Mouse (Mus musculus) thymus, postnatal 25 days (tissue): ENCODE results near the gene Timd2.
"Not testable (repeated sequence)": the region's sequence is repeated elsewhere in the genome, so short reads cannot be mapped to it uniquely, and the experiment has no call there.

Source experiments
- DNase-seq: peaks from one replicate; pipeline ENCODE4 v3.0.0; 2022

The Timd2 gene

DNA sequence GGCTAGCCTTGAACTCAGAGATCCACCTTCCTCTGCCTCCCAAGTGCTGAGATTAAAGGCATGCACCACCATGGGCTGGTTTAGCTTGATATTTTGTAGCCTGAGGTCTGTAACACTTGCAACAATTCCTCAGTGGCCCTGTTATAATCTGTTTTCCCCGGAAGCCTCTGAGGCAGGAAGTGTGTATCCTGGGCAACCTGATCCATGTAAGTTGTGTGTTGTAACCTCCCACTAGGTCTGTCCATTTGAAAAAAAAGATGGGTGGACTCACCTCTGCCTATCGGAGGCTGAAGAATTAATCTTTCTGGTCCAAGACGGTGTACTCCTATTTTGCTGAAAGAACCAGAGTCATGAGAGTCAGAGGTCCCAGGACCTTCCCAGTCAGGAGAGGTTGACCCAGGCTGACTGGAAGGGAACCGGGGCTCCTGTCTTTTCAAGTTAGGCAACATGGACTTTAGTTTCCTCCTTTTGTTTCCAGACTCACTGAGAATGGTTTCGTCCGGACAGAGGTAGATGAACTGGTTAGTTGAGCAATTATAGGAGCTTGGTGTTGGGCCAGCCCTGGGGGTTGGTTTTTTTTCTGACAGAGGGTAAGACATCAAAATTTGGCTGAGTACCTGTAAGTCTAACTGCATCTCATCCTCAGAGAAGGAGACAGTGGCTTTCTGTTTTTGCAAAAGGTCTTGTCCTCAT is at the start of gene Timd2:
TSS of gene Timd2 (minus strand) at position 398 of the 693 bp plus-strand sequence.
- no peak for DNase-seq

DNA sequence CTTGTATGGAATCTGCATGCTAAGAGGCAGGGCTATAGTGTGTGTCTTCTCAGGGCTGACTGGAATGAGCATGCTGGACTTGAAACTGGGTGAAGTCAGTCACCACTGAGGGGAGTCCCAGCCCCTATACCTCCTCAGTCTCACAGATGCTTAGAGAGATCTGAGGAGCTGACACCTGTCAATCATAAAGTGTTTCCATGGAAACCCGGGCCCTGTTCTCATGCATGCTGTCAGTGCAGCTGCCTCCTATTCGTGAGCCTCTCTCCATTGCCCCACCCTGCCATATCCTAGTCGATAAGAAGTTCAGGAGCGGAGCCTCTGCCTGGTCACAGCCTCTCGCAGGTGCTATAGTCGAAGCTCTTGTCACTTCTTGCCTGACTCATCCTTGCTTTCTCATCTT is 48.9 kb upstream of the Timd2 start:
- not testable (repeated sequence) for DNase-seq

DNA sequence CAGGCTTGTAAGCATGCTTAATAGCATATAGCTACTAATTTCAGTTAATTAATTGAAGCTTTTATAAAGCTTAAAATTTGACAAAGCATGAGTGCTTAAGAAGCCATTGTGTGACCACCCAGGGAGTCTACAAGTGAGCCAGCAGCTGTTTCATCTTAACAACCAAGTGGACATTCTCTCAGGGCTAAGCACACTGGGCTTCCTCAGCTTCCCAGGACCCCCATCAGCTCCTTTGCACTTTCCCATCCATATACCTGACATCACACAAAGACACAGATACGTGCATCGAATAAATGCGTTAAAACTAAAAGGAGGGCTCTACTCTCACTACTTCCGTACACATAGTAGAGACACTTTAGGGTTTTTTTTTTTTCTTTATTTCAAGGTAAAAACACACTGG is 47.8 kb upstream of the Timd2 start:
- DNase-seq: no peak

DNA sequence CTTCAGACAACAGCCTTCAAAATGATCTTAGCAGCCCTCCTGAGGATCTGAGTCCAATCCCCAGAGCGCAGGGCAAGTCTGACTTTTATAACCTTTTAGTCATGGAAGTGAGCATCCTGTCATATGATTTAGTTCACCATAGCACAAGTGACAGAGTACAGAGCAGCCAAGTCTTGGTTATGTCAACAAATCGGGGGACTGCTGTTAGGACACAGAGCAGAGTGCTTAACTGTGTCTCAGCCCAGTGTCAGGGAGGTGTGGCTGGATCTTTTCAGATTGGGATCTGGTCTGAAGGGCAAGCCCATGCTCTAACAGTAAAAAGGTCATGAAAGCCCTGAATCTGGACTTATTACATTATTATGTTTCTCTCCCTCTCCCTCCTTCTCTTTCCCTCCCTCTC is 46.8 kb upstream of the Timd2 start:
- DNase-seq: no peak

DNA sequence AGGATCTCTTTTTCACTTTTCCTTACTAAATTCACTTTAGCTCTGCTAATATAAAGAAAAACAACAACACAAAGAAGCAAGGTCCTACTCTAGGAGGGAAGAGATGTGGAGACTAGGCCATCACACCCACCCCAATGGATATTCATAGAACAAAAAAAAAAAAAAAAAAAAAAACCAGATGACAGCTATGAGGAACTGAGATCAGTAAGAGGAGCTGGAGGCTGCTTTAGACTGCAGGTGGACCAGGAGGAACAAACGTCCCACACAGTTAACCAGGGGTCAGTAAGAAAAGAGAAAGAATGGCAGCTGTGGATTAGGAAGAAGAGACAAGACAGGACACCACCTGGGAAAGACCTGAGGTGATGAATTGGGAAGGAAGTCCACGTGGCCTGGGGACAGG is 41.1 kb upstream of the Timd2 start:
- no peak for DNase-seq

DNA sequence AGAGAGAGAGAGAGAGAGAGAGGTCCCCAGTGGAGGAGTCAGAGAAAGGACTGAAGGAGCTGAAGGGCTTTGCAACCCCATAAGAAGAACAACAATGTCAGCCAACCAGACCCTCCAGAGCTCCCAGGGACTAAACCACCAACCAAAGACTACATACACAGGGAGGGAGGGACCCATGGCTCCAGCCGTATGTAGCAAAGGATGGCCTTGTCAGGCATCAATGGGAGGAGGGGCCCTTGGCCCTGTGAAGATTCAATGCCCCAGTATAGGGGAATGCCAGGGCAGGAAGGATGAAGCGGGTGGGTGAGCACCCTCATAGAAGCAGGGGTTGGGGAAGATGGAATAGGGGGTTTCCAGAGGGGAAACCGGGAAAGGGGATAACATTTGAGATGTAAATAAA is 34.9 kb upstream of the Timd2 start:
- no peak for DNase-seq

DNA sequence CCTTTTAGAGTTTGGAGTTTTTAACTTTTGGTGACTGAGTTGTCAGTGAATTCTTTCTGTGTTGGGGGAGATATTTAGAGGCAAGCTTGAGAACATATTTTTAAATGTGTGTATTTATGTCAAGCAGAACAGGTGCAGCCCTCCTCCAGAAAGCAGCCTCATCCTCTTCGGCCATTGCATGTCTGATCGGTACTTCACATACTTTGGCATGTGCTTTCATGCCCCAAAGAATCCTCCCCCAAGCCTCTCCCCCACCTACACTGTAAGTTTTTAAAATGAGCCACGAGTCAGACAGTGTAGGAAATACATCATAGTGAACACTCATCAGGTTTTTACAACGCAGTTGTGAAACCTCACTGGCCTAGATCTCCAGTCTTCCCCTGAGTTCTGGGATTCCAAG is 34.0 kb upstream of the Timd2 start:
- no peak for DNase-seq

DNA sequence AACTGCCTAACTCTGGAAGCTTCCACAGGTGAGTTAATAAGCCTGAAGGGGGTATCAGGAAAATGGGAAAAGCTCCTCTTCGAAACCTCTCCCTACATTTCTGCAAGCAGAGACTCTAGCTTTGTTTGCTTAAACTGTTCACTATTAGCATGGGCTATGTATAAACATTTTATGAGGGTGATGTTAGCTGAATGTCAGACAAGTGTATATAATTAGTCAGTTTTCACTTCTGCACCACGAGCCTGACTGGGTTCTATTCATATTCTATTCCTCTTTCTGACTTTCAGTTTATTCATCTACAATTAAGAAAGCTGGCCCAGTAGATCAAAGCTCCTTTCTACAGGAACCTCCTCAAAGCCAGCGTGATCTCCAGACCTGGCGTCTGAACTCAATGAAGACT is 32.6 kb upstream of the Timd2 start:
- no peak for DNase-seq

DNA sequence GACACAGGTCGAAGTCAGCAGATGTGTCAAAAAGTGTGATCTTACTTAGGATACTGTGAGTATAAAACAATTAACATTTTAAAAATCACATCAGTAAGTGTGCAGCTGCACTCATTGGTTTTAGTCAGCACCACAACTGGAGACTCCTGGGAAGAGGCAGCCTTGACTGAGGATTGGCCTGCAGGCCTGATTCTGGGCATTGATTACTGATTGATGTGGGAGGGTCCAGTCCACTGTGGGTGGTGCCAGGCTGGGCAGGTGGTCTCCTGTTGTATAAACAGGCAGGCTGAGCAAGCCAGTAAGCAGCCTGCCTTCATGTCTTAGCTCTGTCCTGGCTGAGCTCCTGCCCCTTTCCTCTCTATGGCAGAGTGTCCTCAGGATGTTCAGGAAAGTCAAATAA is 28.2 kb upstream of the Timd2 start, which contains the start of gene Havcr1:
TSS of gene Havcr1 (plus strand) at position 5 of the 400 bp plus-strand sequence.
- DNase-seq: not testable (repeated sequence)

DNA sequence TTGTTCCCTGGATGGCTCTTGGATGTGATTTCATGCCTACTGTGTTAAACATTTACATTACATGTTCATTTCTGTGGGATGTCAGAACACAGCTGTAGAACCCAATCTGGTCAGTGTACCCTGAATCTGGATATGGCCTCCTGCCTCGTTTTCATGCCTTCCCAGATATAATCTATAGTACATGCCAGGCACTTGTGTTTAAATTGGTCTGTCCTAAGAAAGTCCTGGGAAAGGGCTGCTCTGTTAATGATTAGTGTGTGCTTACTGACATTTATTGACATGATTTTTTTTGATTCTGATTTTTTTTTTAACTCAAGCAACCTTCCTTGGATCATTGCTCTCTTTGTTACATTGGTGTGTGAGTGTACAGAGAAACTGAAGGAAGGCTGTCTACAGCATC is 27.8 kb upstream of the Timd2 start:
- no peak for DNase-seq

DNA sequence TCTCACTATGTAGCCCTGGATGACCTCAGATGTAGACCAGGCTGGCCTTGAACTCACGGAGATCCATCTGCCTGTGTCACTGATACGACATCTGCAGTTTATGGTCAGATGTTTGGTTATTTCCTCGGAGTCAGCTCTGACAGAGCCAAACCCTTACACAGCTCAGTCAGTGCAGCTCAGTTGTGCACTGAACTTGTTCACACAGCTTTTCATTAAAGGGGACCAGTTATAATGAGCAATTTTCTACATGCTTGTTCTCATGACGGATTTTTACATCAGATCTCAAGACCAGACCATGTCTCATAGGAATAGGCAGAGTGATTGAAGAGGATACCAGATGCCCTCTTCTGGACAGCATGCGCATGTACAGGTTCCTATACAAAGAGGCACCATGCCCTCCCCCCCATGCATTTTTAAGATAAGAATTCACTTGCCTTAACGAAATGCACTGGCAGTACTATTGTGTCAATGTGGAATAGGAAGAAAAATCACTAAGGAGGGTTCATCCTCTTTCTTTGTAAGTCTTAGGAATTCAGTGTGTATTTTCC is 26.5 kb upstream of the Timd2 start:
- DNase-seq: peak; percentile 6

DNA sequence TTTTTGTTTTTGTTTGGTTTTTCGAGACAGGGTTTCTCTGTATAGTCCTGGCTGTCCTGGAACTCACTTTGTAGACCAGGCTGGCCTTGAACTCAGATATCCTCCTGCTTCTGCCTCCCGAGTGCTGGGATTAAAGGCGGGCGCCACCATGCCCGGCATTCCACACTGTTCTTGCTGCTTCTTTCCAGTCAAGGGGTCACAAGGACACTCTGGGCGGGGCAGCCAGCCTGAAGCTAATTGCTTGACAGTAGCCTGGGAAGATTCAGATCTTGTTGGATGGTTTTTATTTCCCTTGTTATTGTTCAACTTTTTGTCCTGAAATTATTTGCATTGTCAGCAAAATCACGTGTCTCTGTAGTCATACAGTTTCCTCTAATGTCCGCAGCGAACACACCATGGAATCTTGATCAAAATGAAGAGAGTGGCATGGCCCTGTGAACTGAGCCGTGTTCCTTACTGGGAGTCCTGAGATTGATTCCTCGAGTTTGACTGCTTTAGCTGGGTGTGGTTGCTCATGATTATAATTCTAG is 24.7 kb upstream of the Timd2 start:
- DNase-seq: no peak

DNA sequence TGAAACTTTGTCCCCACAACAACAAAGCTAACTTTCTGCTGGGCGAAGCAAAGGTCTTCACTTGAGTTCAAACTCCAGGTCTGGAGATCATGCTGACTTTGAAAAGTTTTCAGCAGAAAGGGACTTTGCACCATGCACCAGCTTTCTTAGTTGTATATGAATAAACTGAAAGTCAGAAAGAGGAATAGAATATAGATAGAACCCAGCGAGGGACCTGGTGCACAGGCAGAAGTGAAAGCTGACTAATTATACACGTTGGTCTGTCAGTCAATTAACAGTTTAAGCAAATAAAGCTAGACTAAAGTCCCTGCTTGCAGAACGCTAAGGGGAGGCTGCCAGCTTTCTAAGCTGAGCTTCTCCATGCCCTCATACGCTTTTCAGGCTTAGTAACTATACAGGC is 8.0 kb downstream of the Timd2 start:
- DNase-seq: no peak

DNA sequence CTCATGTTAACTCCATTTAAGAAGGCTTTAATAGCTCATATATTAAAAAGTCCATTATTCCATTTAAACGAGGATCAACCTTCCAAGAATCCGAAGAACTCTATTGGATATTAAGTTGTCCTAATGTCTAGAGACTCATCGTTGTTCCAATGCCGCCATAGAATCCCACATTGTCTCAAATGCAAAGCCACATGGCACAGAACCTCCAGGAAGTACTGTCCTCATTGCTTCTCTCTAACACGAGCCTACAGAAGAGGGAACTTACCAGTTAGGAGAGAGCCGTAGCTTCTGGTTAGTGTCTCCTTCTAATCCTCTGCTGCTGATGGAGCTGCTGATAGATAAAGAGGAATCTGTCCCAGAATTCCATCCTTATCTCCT is 8.6 kb downstream of the Timd2 start:
- DNase-seq: no peak

DNA sequence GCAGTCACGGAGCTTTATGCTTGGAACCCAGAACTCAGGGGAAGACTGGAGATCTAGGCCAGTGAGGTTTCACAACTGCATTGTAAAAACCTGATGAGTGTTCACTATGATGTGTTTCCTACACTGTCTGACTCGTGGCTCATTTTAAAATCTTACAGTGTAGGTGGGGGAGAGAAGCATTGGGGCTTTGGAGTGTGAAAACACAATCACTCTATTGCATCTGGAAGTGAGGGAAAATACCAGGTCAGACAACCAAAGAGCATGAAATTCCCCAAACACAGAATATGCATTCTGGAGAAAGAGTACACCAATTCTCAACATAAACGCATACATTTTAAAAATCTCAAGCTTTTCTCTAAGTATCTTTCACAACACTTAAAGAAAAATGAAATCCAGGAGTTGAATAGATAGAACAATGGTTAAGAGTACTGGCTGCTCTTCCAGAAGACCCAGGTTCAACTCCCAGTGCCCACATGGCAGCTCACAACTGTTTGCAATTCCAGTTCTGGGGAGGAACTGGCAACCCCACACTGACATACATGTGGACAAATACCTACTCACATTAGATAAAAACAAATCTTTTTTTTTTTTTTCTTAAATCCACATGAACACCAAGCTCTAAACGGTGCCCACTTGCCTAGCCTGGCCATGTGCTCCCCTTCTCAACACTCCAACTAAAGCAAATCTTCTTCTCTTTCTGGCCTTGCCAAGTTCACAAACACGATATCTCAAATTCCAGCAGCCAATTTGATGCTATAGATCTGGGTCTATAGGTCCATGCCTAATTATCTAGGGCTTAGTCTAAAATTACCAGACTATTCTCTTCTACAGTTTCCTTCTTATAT is 9.2 kb downstream of the Timd2 start:
- DNase-seq: no peak

DNA sequence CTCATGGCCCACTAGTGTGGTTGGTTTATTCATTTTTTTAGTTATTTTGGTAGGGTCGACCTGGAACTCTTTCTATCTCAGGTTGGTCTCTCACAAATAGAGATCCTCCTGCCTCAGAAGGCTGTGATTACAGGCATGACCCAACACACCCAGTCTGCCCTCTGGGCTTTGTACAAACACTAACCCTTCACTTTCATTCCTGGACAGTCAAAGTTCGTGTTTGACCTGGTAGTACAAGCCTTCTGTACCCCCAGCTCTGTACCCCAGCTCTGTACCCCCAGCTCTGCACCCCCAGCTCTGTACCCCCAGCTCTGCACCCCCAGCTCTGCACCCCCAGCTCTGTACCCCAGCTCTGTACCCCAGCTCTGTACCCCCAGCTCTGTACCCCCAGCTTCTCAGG is 11.0 kb downstream of the Timd2 start:
- DNase-seq: not testable (repeated sequence)

DNA sequence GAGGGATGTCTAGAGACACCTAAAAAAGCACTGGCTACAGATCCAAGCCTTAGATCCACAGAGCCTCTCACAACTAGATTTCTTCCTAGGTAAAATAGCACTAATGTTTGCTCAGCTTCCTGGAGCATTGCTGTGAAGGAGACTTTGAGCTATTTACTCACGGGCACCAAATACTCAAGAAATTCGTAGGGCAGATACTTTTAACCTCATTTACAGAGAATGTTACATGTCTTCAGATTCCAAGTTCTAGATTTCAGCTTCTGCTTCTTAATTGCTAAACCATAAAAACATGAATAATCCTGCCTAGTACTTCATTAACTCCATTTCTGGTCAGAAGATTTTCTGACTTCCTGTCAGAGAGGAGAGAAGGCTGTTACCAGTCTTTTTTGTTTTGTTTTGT is 16.7 kb downstream of the Timd2 start:
- DNase-seq: no peak

DNA sequence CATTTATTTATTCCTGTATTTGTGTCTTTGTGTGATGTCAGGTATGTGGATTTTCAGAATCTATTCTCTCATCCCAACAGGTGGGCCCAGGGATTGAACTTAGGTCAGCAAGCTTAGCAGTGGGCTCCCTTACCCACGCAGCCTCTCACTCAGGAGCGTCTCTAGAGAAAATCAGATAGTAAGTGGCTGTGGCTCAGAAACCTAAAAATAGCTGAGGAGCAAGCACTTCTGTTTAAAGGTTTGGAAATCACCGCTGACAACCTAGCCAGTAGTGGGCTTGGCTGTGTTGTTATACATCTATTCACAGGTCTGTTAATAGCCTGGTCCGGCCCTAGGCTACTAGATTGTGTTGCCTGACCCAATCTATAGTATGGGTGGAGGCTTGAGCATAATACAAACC is 23.1 kb downstream of the Timd2 start:
- DNase-seq: no peak

DNA sequence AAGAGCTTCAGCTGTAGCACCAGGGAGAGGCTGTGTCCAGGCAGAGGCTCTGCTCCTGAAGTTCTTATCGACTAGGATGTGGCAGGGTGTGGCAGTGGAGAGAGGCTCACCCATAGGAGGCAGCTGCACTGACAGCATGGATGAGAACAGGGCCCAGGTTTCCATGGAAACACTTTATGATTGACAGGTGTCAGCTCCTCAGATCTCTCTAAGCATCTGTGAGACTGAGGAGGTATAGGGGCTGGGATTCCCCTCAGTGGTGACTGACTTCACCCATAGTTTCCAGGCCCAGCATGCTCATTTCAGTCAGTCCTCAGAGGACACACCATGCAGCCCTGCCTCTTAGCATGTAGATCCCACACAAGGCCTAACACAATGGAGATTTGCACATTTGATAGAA is 24.0 kb downstream of the Timd2 start:
- no peak for DNase-seq

DNA sequence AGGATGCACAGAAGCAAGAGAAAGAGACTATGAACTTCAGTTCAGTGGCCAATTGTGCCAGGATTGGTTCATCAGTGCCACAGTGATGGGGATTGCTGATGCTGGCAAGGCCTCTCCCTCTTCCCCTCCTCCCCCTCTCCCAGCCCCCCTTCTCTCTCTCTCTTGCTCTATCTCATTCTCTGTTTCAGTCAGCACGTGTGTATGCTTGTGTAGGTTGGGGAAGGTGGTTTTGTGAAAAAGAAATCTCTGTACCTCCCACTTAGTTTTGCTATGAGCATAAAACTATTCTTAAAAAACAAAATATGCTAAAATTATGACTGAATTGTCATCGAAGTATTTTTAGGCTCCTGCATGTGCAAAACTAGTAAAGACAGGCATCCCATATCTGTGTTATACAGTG is 38.9 kb downstream of the Timd2 start:
- no peak for DNase-seq

DNA sequence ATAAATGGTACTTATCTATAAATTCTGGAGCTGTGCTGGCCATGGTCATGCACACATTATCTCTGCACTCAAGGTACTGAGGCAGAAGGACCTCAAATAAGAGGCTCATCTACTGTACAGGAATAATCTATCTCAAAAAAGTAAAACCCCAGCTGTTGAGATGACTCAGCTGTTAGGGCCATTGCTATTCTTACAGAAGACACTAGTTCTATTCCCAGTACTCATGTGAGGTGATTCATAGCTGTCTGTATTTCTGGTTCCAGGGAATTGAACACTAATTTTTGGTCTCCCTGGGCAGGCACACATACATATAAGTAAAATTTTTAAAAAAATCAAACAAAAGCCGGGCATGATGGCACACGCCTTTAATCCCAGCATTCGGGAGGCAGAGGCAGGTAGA is 39.8 kb downstream of the Timd2 start:
- no peak for DNase-seq

DNA sequence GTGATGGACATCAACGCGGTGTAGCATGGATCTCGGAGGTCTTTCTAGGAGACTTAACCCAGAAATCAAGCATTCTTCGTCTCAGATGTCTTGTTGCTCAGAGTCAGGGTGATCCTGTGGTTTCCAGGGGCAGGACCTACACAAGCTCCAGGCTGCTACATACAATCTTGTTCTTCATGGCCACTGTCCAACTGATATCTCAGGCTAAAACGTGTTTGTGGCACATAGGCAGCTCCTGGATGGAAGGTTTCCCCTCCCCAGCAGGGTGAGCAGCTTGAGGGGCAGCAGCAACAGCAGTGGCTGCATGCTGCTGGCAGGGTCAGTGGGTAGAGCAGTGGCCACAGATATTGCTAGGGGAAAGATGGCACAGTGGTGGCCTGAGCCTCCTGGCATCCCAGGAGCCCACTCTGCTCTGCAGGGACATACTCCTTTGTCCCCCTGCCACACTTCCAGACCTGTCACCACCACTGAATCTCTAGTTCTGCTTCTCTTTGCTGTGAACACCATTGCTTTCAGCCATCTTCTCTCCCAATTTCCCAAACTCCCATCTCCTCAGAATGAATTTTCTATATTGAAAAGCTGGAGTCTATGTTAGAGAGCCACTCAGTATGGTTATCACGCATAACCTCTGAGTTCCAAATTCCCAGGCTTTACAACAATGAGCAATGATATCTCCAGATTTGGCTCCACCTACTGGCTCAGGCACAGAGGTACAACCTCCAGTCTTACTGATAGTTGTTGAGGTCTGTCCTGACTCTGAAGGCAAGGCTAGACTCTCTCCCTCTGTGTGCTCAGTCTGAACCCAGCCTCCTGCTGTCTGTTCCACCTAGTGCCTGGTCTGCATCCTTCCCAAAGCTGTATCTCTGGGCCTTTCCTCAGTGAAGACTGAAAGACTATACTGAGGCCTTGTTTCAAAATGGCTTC is 41.0 kb downstream of the Timd2 start:
- DNase-seq: peak; percentile 11

DNA sequence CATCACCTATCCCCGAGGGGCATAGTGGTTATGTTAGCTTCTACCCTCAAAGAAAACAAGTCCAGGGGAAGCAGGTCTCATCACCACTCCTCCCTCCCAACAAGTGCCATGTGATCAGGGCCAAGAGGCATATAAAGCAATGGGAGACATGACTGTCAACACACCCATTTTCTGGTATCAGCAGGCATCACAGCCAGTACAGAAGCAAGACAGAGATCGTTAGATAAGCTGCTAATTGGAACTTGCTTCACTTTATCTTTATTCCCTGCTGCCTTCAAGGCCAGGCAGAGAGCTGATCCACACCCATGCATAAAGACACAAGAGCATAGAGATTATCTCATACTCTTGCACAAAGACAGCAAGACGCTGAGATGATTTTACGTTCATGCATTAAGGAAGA is 43.6 kb downstream of the Timd2 start:
- no peak for DNase-seq
